In genomic region chr7:114580426-114580825, GRCm38 (mm10) we compare ENCODE assay signal across 8 mouse cellular contexts. TPM values are rescaled to one million over a fixed set of nuclear protein-coding genes. Genes with fewer than 3 reads are reported as not detected.
A peak's percentile ranks its signal among the peaks of the same experiment; 100 is the strongest.
DNase-seq lines count a peak whose midpoint lies in the region; ATAC-seq and TF ChIP-seq lines count a peak whose summit lies in the region.

No protein-coding gene starts in this region.

- H3K9me3 ChIP-seq in forebrain, postnatal 0 days (ENCODE audit: low read length): no peaks in the 10 kb centered on the region

- no peaks in the 10 kb centered on the region for H3K79me2 ChIP-seq in heart, adult 2 months (replicated peaks; ENCODE audit: control insufficient read depth, insufficient read depth, low read length)

- H3K4me2 ChIP-seq in forebrain, postnatal 0 days (ENCODE audit: low read depth): no peak overlapping the region

- H3K4me1 ChIP-seq in heart, adult 2 months (ENCODE audit: control insufficient read depth, insufficient read depth, low read length): peaks cover 4% of the 10 kb centered on the region
- no peaks in the 10 kb centered on the region for H3K4me1 ChIP-seq in forebrain, postnatal 0 days (ENCODE audit: insufficient read depth)

- no peaks in the 10 kb centered on the region for H3K36me3 ChIP-seq in heart, adult 2 months (ENCODE audit: control insufficient read depth, insufficient read depth, low read length)
- no peaks in the 10 kb centered on the region for H3K36me3 ChIP-seq in forebrain, postnatal 0 days (ENCODE audit: insufficient read depth)

- TF ChIP-seq EP300 in heart, adult 2 months (IDR thresholded peaks at IDR 0.05; ENCODE audit: insufficient read depth, low read depth, low read length): no peak

- TF ChIP-seq POLR2A in heart, adult 2 months (IDR thresholded peaks at IDR 0.05; ENCODE audit: insufficient read depth, low read depth, low read length): no peak

- no peak overlapping the region for H3K9ac ChIP-seq in heart, adult 2 months (ENCODE audit: low read depth, low read length)
- no peak overlapping the region for H3K9ac ChIP-seq in forebrain, postnatal 0 days

- WGBS in heart, adult 2 months: 11% methylated on average over 4 of the region's 4 CpGs
- 2% methylated on average over 4 of the region's 4 CpGs for WGBS in forebrain, postnatal 0 days

- ATAC-seq in forebrain, postnatal 0 days: 0 out of 2 replicates have a peak, but pooled peaks have one; percentile 36

- H3K4me3 ChIP-seq in heart, adult 2 months: no peak overlapping the region
- H3K4me3 ChIP-seq in forebrain, postnatal 0 days (ENCODE audit: low read depth, low read length): no peak overlapping the region

- H3K27ac ChIP-seq in heart, adult 2 months: no peak overlapping the region
- H3K27ac ChIP-seq in forebrain, postnatal 0 days (ENCODE audit: low read depth, low read length): no peak overlapping the region

- intact Hi-C loops in heart, adult 2 months (cut with DNase I): loop anchor here (1.0 to 5.0 kb wide), 4 partner anchors 54 to 237 kb away; partner anchors contain the start of gene Calcb
- intact Hi-C loops in heart, postnatal 25 days (cut with DNase I): loop anchor here (1.0 to 5.0 kb wide), 5 partner anchors 52 to 237 kb away; no protein-coding TSS in a partner anchor

- H3K27me3 ChIP-seq in heart, adult 2 months (ENCODE audit: control insufficient read depth, insufficient read depth, low read length): no peaks in the 10 kb centered on the region
- H3K27me3 ChIP-seq in forebrain, postnatal 0 days (ENCODE audit: insufficient read depth, low read length): no peaks in the 10 kb centered on the region

- TF ChIP-seq CTCF in heart, adult 2 months (IDR thresholded peaks at IDR 0.05): peak; percentile 90
- peak; percentile 84 for TF ChIP-seq CTCF in forebrain, postnatal 0 days (IDR thresholded peaks at IDR 0.05; ENCODE audit: low read depth)

- DNase-seq in heart, adult 2 months: peak; percentile 11 to 32
- DNase-seq in heart, postnatal 25 days (ENCODE audit: low spot score): no peak
- peak; percentile 53 for DNase-seq in CD4-positive helper T cell, adult 2 months (ENCODE audit: low read depth, low spot score)
- DNase-seq in adrenal gland, postnatal 25 days: peak; percentile 53
- peak; percentile 83 for DNase-seq in forebrain, postnatal 0 days
- peak; percentile 76 for DNase-seq in layer of hippocampus, adult 11-12 months (ENCODE audit: low spot score)
- DNase-seq in lung, postnatal 36 days: peak; percentile 82
- peak; percentile 9 for DNase-seq in yolk sac, embryonic 10.5 days (ENCODE audit: low spot score)

RNA-seq across cellular contexts. Expression of gene Cyp2r1, which starts 17.7 kb away (rescaled TPM):
- total RNA-seq in heart, adult 2 months (2021): under 1 TPM; 0.47 to 0.52 TPM
- 0.12 and 0.15 TPM in 2 replicates for polyA plus RNA-seq in heart, adult 2 months (2012; rRNA removed)
- 1 to 10 TPM in 1 of 2 experiments, under 1 TPM in 1; 0.44 to 1.1 TPM for total RNA-seq in heart, postnatal 25 days (2021)
- 2.0 and 3.2 TPM in 2 replicates for total RNA-seq in adrenal gland, postnatal 25 days (2021)
- total RNA-seq in forebrain, postnatal 0 days (2014; rRNA removed): 1.6 and 1.8 TPM in 2 replicates
- polyA plus RNA-seq in forebrain, postnatal 0 days (2015; fragmentation: Nextera tagmentation; extraction: Ambion mirVana): 1.1 and 1.3 TPM in 2 replicates

RNA-seq across cellular contexts. Expression of gene Calca, which starts 55.7 kb away (rescaled TPM):
- total RNA-seq in heart, adult 2 months (2021): not detected
- 0.29 TPM in 1 of 2 replicates, not detected in the other for polyA plus RNA-seq in heart, adult 2 months (2012; rRNA removed)
- total RNA-seq in heart, postnatal 25 days (2021): not detected
- not detected in 2 replicates for total RNA-seq in adrenal gland, postnatal 25 days (2021)
- 4.7 and 8.0 TPM in 2 replicates for total RNA-seq in forebrain, postnatal 0 days (2014; rRNA removed)
- polyA plus RNA-seq in forebrain, postnatal 0 days (2015; fragmentation: Nextera tagmentation; extraction: Ambion mirVana): 3.0 and 4.0 TPM in 2 replicates
